Comparison of ENCODE assay signal across 8 mouse cellular contexts in the genomic region with DNA sequence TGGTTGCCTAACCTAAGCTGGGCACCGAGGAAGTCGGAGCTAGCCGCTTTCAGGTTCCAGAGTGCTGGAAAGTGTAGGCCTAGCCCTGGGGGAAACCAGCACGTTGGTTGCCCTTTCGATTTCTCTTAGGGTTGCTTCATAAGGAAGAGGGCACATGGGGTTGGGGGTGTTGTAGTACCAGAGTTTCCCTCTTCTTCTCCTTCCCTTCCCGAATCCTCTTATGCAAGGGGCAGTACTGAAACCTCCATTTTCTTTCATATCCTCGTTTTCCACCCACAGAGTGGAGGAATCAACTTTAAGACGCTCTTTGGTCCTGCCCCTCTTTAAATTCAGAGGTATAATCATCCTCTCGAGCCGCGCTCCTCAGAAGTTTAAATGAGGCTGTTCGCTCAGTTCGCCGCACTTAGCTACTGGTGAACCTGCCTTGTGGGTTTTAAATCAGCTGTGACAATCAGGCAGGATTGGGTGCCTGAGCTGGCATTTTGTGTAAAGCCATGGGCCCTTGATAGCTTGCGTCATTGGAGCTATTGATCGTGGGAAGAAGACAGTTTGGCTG. TPM values are rescaled to one million over a fixed set of nuclear protein-coding genes. Genes with fewer than 3 reads are reported as not detected.
DNase-seq lines count a peak whose midpoint lies in the region; ATAC-seq and TF ChIP-seq lines count a peak whose summit lies in the region.

No protein-coding gene starts in this region.

- H3K27me3 ChIP-seq in C2C12 (ENCODE audit: control insufficient read depth, insufficient read depth, insufficient read length) = no peaks in the 10 kb centered on the region
- no peaks in the 10 kb centered on the region for H3K27me3 ChIP-seq in hindbrain, embryonic 15.5 days

- H3K4me3 ChIP-seq in C2C12 (ENCODE audit: insufficient read depth, poor library complexity, severe bottlenecking) = peak overlapping the region; percentile 87
- H3K4me3 ChIP-seq in hindbrain, embryonic 15.5 days = peak overlapping the region; percentile 71

- H3K79me3 ChIP-seq in C2C12 (ENCODE audit: low read depth) = peaks cover 60% of the 10 kb centered on the region

- 2% methylated on average over 16 of the region's 16 CpGs for WGBS in hindbrain, embryonic 15.5 days

- peak; percentile 47 for DNase-seq in NIH3T3 (ENCODE audit: low read depth)
- peak; percentile 37 for DNase-seq in lung, postnatal 14 days
- peak; percentile 15 for DNase-seq in spleen, adult 12 weeks (ENCODE audit: low spot score)
- DNase-seq in gastrocnemius, postnatal 4 days (ENCODE audit: low spot score in 2 of 2) = no peak
- no peak for DNase-seq in right cerebral cortex, postnatal 4 days

- peak overlapping the region; percentile 99 for H3ac ChIP-seq in C2C12 (ENCODE audit: control insufficient read depth, insufficient read length, low read depth)

- H3K36me3 ChIP-seq in C2C12 (ENCODE audit: control insufficient read depth, insufficient read depth) = no peaks in the 10 kb centered on the region
- no peaks in the 10 kb centered on the region for H3K36me3 ChIP-seq in hindbrain, embryonic 15.5 days

- peak overlapping the region; percentile 86 for H3K9ac ChIP-seq in hindbrain, embryonic 15.5 days

- peak; percentile 35 for ATAC-seq in erythroblast, adult 5-6 weeks (replicated peaks; ENCODE audit: low FRiP score, poor library complexity, severe bottlenecking)
- ATAC-seq in hindbrain, embryonic 15.5 days (ENCODE audit: low FRiP score, low read depth) = no peak

- peaks cover 77% of the 10 kb centered on the region for H3K79me2 ChIP-seq in C2C12 (ENCODE audit: control insufficient read depth, insufficient read depth)

- H3K9me3 ChIP-seq in hindbrain, embryonic 15.5 days = no peaks in the 10 kb centered on the region

- H3K4me2 ChIP-seq in hindbrain, embryonic 15.5 days = peak overlapping the region; percentile 87

- no peak for TF ChIP-seq CTCF in C2C12 (IDR thresholded peaks at IDR 0.05; ENCODE audit: control insufficient read depth, insufficient read depth, insufficient read length)

- peaks cover 31% of the 10 kb centered on the region for H3K4me1 ChIP-seq in hindbrain, embryonic 15.5 days (replicated peaks)

- H3K27ac ChIP-seq in hindbrain, embryonic 15.5 days (replicated peaks) = no peak overlapping the region; the same call in 1 of the 2 replicates

TF ChIP-seq in C2C12, 6 proteins besides CTCF, POLR2A, EP300 and RAD21:
- TF ChIP-seq USF1 (IDR thresholded peaks at IDR 0.05; ENCODE audit: low read depth) (no peak), CEBPB (IDR thresholded peaks at IDR 0.05; ENCODE audit: low read depth) (peak; percentile 18), MAX (IDR thresholded peaks at IDR 0.05) (peak; percentile 2)
TF ChIP-seq in C2C12: peak in this region for 2.

RNA-seq across cellular contexts. Expression of a gene that starts 1.4 kb away (rescaled TPM):
- polyA plus RNA-seq in C2C12 (2012; fragmentation: generic; extraction: Trizol) = 59.4 TPM
- 24.0 and 31.6 TPM in 2 replicates for total RNA-seq in erythroblast, adult 5-6 weeks (2015; ENCODE audit: low replicate concordance)
- 13.2 and 13.4 TPM in 2 replicates for total RNA-seq in erythroblast, adult 5-6 weeks (2017; ENCODE audit: low replicate concordance)
- polyA plus RNA-seq in hindbrain, embryonic 15.5 days (2015; fragmentation: Nextera tagmentation; extraction: Ambion mirVana) = 20.6 and 22.4 TPM in 2 replicates
- 10 to 100 TPM; 92.7 to 95.0 TPM for total RNA-seq in gastrocnemius, postnatal 4 days (2021)

Comparison
In these comparisons a context has a peak if more than half of its experiments do, and no peak if none do; other contexts are left out.
1. DNase-seq: peak in NIH3T3 (single experiment), lung, postnatal 14 days (single experiment) and spleen, adult 12 weeks (single experiment); none in gastrocnemius, postnatal 4 days (0 of 2) and right cerebral cortex, postnatal 4 days (single experiment).